Mouse (Mus musculus) limb, embryonic 15.5 days (tissue): ENCODE results near the gene Pxk. TPM values are rescaled to one million over a fixed set of nuclear protein-coding genes. Genes with fewer than 3 reads are reported as not detected.
"Not testable (repeated sequence)": the region's sequence is repeated elsewhere in the genome, so short reads cannot be mapped to it uniquely, and the experiment has no call there.

ENCODE experiments used
- ATAC-seq: fragments of 200-750 bp; cut with Nextera tagmentation; 2 replicates; pipeline ENCODE4 v1.8.0; 2017; ENCODE audit warnings: low read depth, moderate TSS enrichment; ENCODE audit not compliant: insufficient number of reproducible peaks, low FRiP score, low TSS enrichment
- H3K27ac ChIP-seq: fragments of 300-500 bp; sonication (generic); 2 replicates; pipeline ENCODE4 v1.5.1; 2015; ENCODE audit warnings: moderate library complexity, mild to moderate bottlenecking, inconsistent platforms
- H3K27me3 ChIP-seq: fragments of 300-500 bp; sonication (generic); 2 replicates; pipeline ENCODE4 v1.6.1; 2015; ENCODE audit warnings: inconsistent platforms
- H3K36me3 ChIP-seq: fragments of 300-500 bp; sonication (generic); 2 replicates; pipeline ENCODE4 v1.6.1; 2015; ENCODE audit warnings: inconsistent platforms
- H3K4me1 ChIP-seq: fragments of 300-500 bp; sonication (generic); 2 replicates; pipeline ENCODE4 v1.6.1; 2015; ENCODE audit warnings: inconsistent platforms
- H3K4me2 ChIP-seq: fragments of 300-500 bp; sonication (generic); 2 replicates; pipeline ENCODE4 v1.6.1; 2015; ENCODE audit warnings: mild to moderate bottlenecking, inconsistent platforms
- H3K4me3 ChIP-seq: fragments of 300-500 bp; sonication (generic); 2 replicates; pipeline ENCODE4 v1.5.1; 2015; ENCODE audit warnings: mild to moderate bottlenecking, inconsistent platforms
- H3K9ac ChIP-seq: fragments of 300-500 bp; sonication (generic); 2 replicates; pipeline ENCODE4 v1.6.1; 2015; ENCODE audit warnings: inconsistent platforms
- H3K9me3 ChIP-seq: fragments of 300-500 bp; sonication (generic); 2 replicates; pipeline ENCODE4 v1.6.1; 2016; ENCODE audit warnings: inconsistent platforms
- WGBS: fragments of 180-500 bp; shearing (Covaris S2); methylation state at CpG from one replicate; pipeline ENCODE4 v1.1.7; 2015; 5-methylcytosine and 5-hydroxymethylcytosine counted together
- polyA plus RNA-seq: library from polyadenylated mRNA; unstranded; fragments of >200 nt; fragmentation: Nextera tagmentation; extraction: Ambion mirVana; gene quantifications from 2 replicates; pipeline ENCODE4 v1.2.1, GENCODE M21; 2015

The Pxk gene
- polyA plus RNA-seq, 1 experiment from 2014 or later: 38.8 TPM

GRCm38 (mm10) chr14:8154072-8154471 lies 56.1 kb downstream of the Pxk start:
- Histone ChIP-seq H3K9me3 (no peaks in the 10 kb centered on the region), H3K9ac (no peak overlapping the region), H3K4me1 (no peaks in the 10 kb centered on the region), H3K27me3 (no peaks in the 10 kb centered on the region), H3K4me2 (no peak overlapping the region), H3K4me3 (no peak overlapping the region), H3K36me3 (peaks cover 37% of the 10 kb centered on the region), H3K27ac (no peak overlapping the region)
- WGBS: 74% methylated on average over 3 of the region's 3 CpGs
- ATAC-seq: no peak

DNA sequence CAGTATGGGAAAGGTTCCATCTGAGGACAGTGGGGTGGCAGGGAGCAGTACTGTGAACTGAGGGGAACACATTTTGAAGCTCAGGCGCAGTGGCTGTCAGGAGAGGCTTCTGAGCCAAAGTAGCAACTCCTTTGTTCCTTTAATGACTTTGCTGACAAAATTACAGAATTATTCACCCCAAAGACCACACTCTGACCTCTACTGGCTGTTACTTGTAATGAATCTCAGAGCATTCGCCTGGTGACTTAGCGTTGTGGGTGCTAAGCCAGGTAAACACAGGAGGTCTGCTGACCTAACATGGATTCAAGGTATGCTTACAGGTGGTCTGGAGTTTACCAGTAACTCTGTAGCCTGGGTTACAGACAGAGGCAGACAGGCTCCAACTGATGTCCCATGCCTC lies 58.9 kb downstream of the Pxk start:
- Histone ChIP-seq H3K36me3 (peaks cover 42% of the 10 kb centered on the region), H3K4me2 (no peak overlapping the region), H3K4me3 (no peak overlapping the region), H3K27me3 (no peaks in the 10 kb centered on the region), H3K9me3 (no peaks in the 10 kb centered on the region), H3K9ac (no peak overlapping the region), H3K4me1 (no peaks in the 10 kb centered on the region), H3K27ac (no peak overlapping the region)
- WGBS: 28% methylated on average over 3 of the region's 3 CpGs
- ATAC-seq: no peak

DNA sequence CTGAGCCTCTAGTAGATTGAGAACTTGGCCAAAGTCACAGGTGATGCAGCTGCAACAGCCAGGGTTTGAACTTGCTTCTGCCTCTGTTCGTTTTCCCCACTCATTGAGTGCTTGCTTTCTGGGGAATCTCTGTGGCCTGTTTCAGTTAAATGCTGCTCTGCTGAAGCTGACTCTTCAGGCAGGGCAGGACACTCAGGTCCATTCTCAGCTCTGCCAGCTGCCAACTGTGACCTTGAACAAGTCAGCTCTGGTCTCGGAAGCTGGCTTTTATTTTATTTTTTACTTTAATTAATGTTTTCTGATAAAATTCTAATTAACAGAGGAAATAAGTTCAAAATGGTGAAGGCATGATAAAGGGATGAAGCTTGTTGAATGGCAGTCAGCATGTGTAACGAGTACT lies 60.7 kb downstream of the Pxk start:
- Histone ChIP-seq H3K9me3 (no peaks in the 10 kb centered on the region), H3K27me3 (no peaks in the 10 kb centered on the region), H3K4me1 (no peaks in the 10 kb centered on the region), H3K36me3 (peaks cover 43% of the 10 kb centered on the region), H3K9ac (no peak overlapping the region), H3K4me2 (no peak overlapping the region), H3K27ac (no peak overlapping the region), H3K4me3 (no peak overlapping the region)
- ATAC-seq: no peak
- WGBS: 81% methylated on average over 3 of the region's 3 CpGs

DNA sequence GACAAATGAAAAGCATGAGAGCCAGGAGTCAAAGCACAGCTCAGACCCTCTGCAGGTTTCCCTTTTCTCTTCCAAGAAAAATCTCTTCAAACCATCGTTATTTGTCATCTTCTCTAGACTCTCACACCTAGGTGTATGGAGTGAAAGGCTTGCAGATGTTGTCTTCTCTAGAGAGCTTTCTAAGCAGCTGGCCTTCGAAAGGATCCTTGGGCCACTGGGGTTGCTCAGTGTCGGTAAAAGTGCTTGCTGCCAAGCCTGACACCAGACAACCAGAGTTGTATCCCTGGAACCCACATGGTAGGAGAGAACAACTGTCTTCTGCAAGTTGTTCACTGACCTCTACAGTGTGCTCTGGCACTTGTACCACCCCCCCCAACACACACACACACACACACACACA lies 61.1 kb downstream of the Pxk start:
- no peaks in the 10 kb centered on the region for H3K9me3 ChIP-seq
- no peak overlapping the region for H3K9ac ChIP-seq
- H3K4me1 ChIP-seq: no peaks in the 10 kb centered on the region
- ATAC-seq: no peak
- H3K4me3 ChIP-seq: no peak overlapping the region
- H3K27me3 ChIP-seq: no peaks in the 10 kb centered on the region
- H3K36me3 ChIP-seq: peaks cover 47% of the 10 kb centered on the region
- no peak overlapping the region for H3K4me2 ChIP-seq
- no peak overlapping the region for H3K27ac ChIP-seq
- WGBS: 84% methylated on average over 3 of the region's 3 CpGs

- Histone ChIP-seq H3K9me3 (no peaks in the 10 kb centered on the region), H3K4me2 (no peak overlapping the region), H3K36me3 (peaks cover 61% of the 10 kb centered on the region), H3K9ac (no peak overlapping the region), H3K4me1 (no peaks in the 10 kb centered on the region), H3K27ac (no peak overlapping the region), H3K4me3 (no peak overlapping the region), H3K27me3 (no peaks in the 10 kb centered on the region)
- WGBS: 83% methylated on average over 2 of the region's 2 CpGs
- ATAC-seq: no peak
Observed at GRCm38 (mm10) chr14:8161777-8162176, 63.8 kb downstream of the Pxk start.

GRCm38 (mm10) chr14:8164463-8164862 lies 66.5 kb downstream of the Pxk start:
- no peak overlapping the region for H3K4me2 ChIP-seq
- H3K27ac ChIP-seq: no peak overlapping the region
- H3K4me3 ChIP-seq: no peak overlapping the region
- H3K9me3 ChIP-seq: no peaks in the 10 kb centered on the region
- H3K9ac ChIP-seq: no peak overlapping the region
- no peaks in the 10 kb centered on the region for H3K27me3 ChIP-seq
- peaks cover 87% of the 10 kb centered on the region for H3K36me3 ChIP-seq
- ATAC-seq: no peak
- 81% methylated on average over 7 of the region's 7 CpGs for WGBS
- no peaks in the 10 kb centered on the region for H3K4me1 ChIP-seq

- H3K27ac ChIP-seq: peak within 1 kb of the TSS; percentile 83
- peak within 1 kb of the TSS; percentile 76 for H3K4me2 ChIP-seq
- no peaks in the 10 kb centered on the region for H3K27me3 ChIP-seq
- H3K36me3 ChIP-seq: peaks cover 32% of the 10 kb centered on the region
- H3K4me1 ChIP-seq: peaks cover 9% of the 10 kb centered on the region
- ATAC-seq: peak; percentile 99
- no peaks in the 10 kb centered on the region for H3K9me3 ChIP-seq
- H3K9ac ChIP-seq: peak within 1 kb of the TSS; percentile 94
- H3K4me3 ChIP-seq: peak within 1 kb of the TSS; percentile 96
- under 1% methylated on average over 64 of the region's 64 CpGs for WGBS
Observed at GRCm38 (mm10) chr14:8172507-8173410, 74.7 kb downstream of the Pxk start, which contains the start of gene Pdhb. Pdhb (minus strand) TSS chr14:8173025.

DNA sequence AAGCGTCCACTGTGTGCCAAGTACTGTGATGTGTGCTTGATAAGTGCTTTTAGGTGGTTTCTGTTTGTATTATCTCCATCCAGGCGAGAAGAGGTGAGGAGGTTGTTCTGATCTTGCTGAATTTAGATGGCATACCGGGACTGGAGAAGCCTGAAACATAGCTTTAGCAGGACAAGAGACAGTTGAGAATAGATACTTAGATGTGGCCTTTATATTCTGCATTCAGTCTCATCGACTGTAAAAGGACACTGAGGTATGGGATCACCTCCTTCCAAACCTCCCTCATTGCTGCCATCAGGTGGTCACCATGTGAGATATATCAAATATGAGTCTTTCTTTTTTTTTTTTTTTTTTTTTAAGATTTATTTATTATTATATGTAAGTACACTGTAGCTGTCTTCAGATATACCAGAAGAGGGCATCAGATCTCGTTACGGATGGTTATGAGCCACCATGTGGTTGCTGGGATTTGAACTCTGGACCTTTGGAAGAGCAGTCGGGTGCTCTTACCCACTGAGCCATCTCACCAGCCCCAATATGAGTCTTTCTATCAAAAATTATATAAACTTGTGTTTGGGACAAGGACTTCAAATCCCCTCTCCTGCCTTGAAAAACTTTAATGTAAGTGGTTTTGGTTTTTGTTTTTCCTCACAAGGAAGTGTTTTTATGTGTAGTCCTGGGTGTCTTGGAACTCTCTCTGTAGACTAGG lies 75.7 kb downstream of the Pxk start:
- not testable (repeated sequence) for H3K4me1 ChIP-seq, H3K27me3 ChIP-seq, H3K9me3 ChIP-seq, ATAC-seq
- Histone ChIP-seq H3K27ac (peak overlapping the region; percentile 72), H3K4me2 (peak overlapping the region; percentile 76), H3K4me3 (peak overlapping the region; percentile 96), H3K36me3 (peaks cover 23% of the 10 kb centered on the region), H3K9ac (peak overlapping the region; percentile 41; the same call in 1 of the 2 replicates)
- WGBS: 28% methylated on average over 7 of the region's 7 CpGs

DNA sequence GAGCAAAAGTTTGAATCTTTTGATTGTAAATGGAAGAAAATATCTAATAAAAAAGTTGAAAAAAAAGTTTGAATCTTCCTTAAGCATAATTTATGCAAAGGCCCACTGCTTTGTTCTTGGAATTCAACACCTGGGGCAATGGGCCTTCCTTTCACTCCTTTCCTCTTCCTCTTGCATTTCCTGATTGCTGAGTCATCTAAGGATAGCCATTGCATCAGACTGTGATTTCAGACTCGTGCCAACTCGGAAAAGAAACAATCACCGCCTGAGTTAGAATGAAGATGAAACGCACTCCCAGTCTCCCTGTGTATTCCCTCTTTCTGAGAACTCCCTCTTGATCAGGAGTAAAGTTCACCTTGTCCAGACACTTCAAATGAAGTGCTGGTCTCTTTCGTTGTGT lies 76.6 kb downstream of the Pxk start:
- ATAC-seq: no peak
- Histone ChIP-seq H3K27ac (no peak overlapping the region), H3K4me3 (no peak overlapping the region), H3K4me1 (peaks cover 9% of the 10 kb centered on the region), H3K9ac (no peak overlapping the region), H3K4me2 (no peak overlapping the region), H3K36me3 (peaks cover 13% of the 10 kb centered on the region), H3K27me3 (no peaks in the 10 kb centered on the region), H3K9me3 (no peaks in the 10 kb centered on the region)
- 77% methylated on average over 5 of the region's 5 CpGs for WGBS

GRCm38 (mm10) chr14:8176251-8176650 lies 78.2 kb downstream of the Pxk start:
- Histone ChIP-seq H3K27ac (no peak overlapping the region), H3K27me3 (no peaks in the 10 kb centered on the region), H3K9me3 (no peaks in the 10 kb centered on the region), H3K4me3 (no peak overlapping the region), H3K4me1 (peaks cover 9% of the 10 kb centered on the region), H3K4me2 (no peak overlapping the region), H3K9ac (no peak overlapping the region), H3K36me3 (0 out of 2 replicates have a peak, but pooled peaks cover 3% of the 10 kb centered on the region)
- no peak for ATAC-seq
- whole genome bisulfite sequencing: 57% methylated on average over 5 of the region's 5 CpGs

GRCm38 (mm10) chr14:8180371-8181035 lies 82.5 kb downstream of the Pxk start:
- H3K4me2 ChIP-seq: no peak overlapping the region
- no peaks in the 10 kb centered on the region for H3K9me3 ChIP-seq
- H3K4me1 ChIP-seq: no peaks in the 10 kb centered on the region
- no peak overlapping the region for H3K9ac ChIP-seq
- no peak overlapping the region for H3K4me3 ChIP-seq
- H3K27me3 ChIP-seq: no peaks in the 10 kb centered on the region
- H3K36me3 ChIP-seq: no peaks in the 10 kb centered on the region
- ATAC-seq: no peak
- 74% methylated on average over 4 of the region's 4 CpGs for WGBS
- no peak overlapping the region for H3K27ac ChIP-seq

DNA sequence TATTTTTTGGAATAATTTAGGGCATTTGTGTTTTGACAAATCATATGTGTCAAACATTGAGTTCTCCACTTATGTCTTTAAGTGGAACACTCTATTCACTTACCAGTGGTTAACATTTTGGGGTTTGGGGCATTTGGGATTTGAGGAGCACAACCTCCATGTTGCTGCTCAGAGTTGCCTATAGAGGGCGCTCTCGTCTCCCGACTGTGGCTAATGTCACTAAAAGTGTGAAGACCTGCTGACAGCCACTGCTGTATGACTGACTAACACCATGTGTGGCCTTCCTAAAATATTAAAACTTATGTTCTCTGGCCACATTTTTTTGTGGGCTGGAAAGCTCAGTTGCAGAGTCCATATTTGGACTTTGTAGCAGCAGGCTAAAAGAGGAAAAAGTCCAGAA lies 85.3 kb downstream of the Pxk start:
- Histone ChIP-seq H3K27ac (no peak overlapping the region), H3K9me3 (no peaks in the 10 kb centered on the region), H3K4me1 (no peaks in the 10 kb centered on the region), H3K36me3 (no peaks in the 10 kb centered on the region), H3K27me3 (no peaks in the 10 kb centered on the region), H3K4me3 (no peak overlapping the region), H3K9ac (no peak overlapping the region), H3K4me2 (no peak overlapping the region)
- WGBS: 56% methylated on average over 3 of the region's 3 CpGs
- ATAC-seq: no peak
